Mouse (Mus musculus) central nervous system, embryonic 14 days (tissue): ENCODE results near the gene Zfp422. TPM values are rescaled to one million over a fixed set of nuclear protein-coding genes. Genes with fewer than 3 reads are reported as not detected.

Experiments
- polyA plus RNA-seq: library from polyadenylated mRNA; depleted of rRNA; stranded (reverse); fragments of >200 nt; gene quantifications from 2 replicates; pipeline ENCODE4 v1.2.3, GENCODE M21; 2012; rRNA removed

Zfp422 gene
- 117 and 140 TPM in 2 replicates for polyA plus RNA-seq

DNA sequence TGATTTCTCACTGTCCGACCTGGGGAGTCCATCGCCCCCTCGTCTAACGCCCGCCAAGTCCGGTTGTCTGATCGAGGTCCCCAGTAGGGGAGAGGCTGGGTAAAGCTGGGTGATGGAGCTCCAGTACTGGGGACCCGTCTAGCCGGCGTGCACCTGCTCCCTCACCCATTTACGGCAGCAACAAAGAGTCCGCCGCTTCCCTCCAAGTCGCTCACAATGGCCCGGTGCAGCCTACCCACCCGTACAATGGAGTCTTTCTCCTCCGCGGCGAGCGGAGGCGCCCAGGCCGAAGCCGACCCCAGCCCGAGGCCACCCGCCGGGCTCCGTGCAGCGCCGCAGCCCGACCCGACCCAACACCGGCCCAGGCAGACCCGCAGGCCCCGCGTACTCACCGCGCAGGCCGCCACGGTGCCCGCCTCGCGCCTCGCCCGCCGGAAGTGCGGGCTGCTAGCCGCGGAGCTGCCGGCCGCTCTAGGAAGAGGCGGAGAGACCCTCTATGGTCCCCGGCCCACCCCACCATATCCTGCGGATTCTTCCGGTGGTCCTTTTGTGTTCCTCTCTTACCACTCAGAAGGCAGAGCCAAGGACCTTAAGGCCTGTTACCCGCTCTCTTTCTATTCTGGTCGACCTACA is at the start of gene Zfp422:
TSS of gene Zfp422 (minus strand) at position 461 of the 633 bp plus-strand sequence.

DNA sequence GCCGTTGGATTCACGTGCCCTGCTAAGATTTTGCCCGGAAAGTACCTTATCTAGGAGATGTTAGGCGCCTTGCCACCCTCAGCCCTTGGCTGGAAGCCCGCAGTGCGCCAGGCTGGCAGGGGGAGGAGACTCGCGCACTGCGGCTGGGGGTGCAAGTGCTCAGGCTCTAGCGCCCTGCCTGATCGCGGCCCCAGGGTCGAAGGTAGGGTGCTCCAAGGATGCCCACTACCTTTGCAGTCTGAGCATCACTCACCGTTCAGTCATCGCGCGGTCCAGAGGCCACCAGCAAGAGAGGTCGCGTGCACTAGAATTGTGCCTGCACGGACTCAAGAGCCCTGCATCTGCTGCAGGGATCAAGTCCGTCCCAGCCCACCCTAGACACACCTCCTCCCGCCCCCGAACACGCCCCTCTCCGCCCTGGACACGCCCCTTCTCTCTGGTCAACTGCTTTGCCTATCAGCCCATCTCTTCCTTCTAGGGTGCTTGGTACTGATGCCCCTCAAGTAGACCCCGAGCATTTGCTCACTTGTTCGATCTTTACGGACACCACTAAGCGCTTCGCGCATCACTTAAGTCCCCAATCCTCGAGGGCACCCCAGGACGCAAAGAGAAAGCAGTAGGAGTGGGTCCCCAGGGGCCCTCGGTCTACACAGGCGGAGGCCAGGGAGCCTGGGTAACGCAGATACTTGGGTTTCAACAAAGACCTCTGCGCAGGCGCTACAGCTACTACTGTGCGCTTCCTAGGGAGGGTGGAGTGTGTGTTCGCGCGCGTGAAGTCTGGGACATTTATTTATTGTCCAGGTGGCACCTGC is 44.9 kb upstream of the Zfp422 start, which contains the start of gene Rassf4:
TSS of gene Rassf4 (minus strand) at position 482 of the 812 bp plus-strand sequence.

GRCm38 (mm10) chr6:116650406-116650805 is 21.6 kb upstream of the Zfp422 start, which contains the start of gene Depp1:
TSS of gene Depp1 (plus strand) at chr6:116650609.

DNA sequence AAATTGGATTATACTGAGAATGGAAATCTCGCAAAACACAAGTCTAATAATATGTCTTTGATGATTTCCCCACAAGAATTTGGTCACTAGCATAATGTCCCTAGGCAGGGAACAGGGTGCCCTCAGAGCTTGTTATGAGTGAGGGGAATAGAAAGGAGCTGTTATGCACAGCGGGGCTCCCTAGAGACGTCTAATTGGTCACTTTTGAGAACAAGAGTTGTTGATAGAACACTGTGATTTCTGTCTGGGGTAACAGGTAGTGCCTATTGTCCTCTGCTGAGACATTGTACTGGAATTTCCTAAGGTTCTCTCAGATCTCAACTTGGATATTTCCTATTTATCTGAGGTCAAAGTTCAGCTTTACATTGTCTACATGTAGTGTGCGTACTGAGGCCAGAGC is 44.7 kb downstream of the Zfp422 start, which contains the start of gene Olfr215:
TSS of gene Olfr215 (minus strand) at position 101 of the 400 bp plus-strand sequence.

Other genes with a start within 250 kb of the Zfp422 start
- 0.21 and 0.50 TPM in 2 replicates for gene Alox5, start 167.8 kb downstream of the Zfp422 start, polyA plus RNA-seq
- not detected in 2 replicates for gene Olfr211, start 139.9 kb downstream of the Zfp422 start, polyA plus RNA-seq
- 0.02 TPM in 1 of 2 replicates, not detected in the other for gene Olfr212, start 122.5 kb downstream of the Zfp422 start, polyA plus RNA-seq
- gene Olfr213, start 90.5 kb downstream of the Zfp422 start, polyA plus RNA-seq: not detected in 2 replicates
- 0.06 and 0.13 TPM in 2 replicates for gene Gm5580, start 77.9 kb downstream of the Zfp422 start, polyA plus RNA-seq
- gene Olfr214, start 74.8 kb downstream of the Zfp422 start, polyA plus RNA-seq: not detected in 2 replicates
- gene Olfr215, start 44.8 kb downstream of the Zfp422 start, polyA plus RNA-seq: not detected in 2 replicates
- 5.1 and 5.8 TPM in 2 replicates for gene Depp1, start 21.6 kb upstream of the Zfp422 start, polyA plus RNA-seq
- 8.0 and 8.2 TPM in 2 replicates for gene Rassf4, start 45.0 kb upstream of the Zfp422 start, polyA plus RNA-seq
- gene Tmem72, start 87.9 kb upstream of the Zfp422 start, polyA plus RNA-seq: 0.32 and 0.33 TPM in 2 replicates